Mouse (Mus musculus) limb, embryonic 11.5 days (tissue): ENCODE results near the gene Prkd2. TPM values are rescaled to one million over a fixed set of nuclear protein-coding genes. Genes with fewer than 3 reads are reported as not detected.

Experiments
- ATAC-seq: fragments of 200-750 bp; cut with Nextera tagmentation; 2 replicates; pipeline ENCODE4 v1.8.0; 2017; ENCODE audit warnings: low read depth; ENCODE audit not compliant: insufficient number of reproducible peaks, low FRiP score, low TSS enrichment
- DNase-seq: peaks from one replicate; pipeline ENCODE4 v3.0.0-alpha.2; 2015; ENCODE audit warnings: low spot score
- H3K27ac ChIP-seq: fragments of 300-500 bp; sonication (generic); replicated peaks from 2 replicates; pipeline ENCODE4 v1.5.1; 2014; ENCODE audit warnings: low read depth, mild to moderate bottlenecking, low read length
- H3K27me3 ChIP-seq: fragments of 300-500 bp; sonication (generic); 2 replicates; pipeline ENCODE4 v1.6.1; 2014; ENCODE audit warnings: mild to moderate bottlenecking, low read length, mixed read lengths; ENCODE audit not compliant: control insufficient read depth, insufficient read depth
- H3K36me3 ChIP-seq: fragments of 300-500 bp; sonication (generic); 2 replicates; pipeline ENCODE4 v1.6.1; 2014; ENCODE audit warnings: mild to moderate bottlenecking, low read length, moderate library complexity, mixed read lengths; ENCODE audit not compliant: control insufficient read depth, insufficient read depth
- H3K4me1 ChIP-seq: fragments of 300-500 bp; sonication (generic); 2 replicates; pipeline ENCODE4 v1.6.1; 2014; ENCODE audit warnings: low read length, mixed read lengths; ENCODE audit not compliant: control insufficient read depth, insufficient read depth
- H3K4me2 ChIP-seq: fragments of 300-500 bp; sonication (generic); 2 replicates; pipeline ENCODE4 v1.6.1; 2014; ENCODE audit warnings: low read depth, mild to moderate bottlenecking, moderate library complexity; ENCODE audit not compliant: severe bottlenecking
- H3K4me3 ChIP-seq: fragments of 300-500 bp; sonication (generic); 2 replicates; pipeline ENCODE4 v1.5.1; 2014; ENCODE audit warnings: low read depth, low read length
- H3K9ac ChIP-seq: fragments of 300-500 bp; sonication (generic); 2 replicates; pipeline ENCODE4 v1.6.1; 2014; ENCODE audit warnings: mild to moderate bottlenecking, low read length
- H3K9me3 ChIP-seq: fragments of 300-500 bp; sonication (generic); 2 replicates; pipeline ENCODE4 v1.6.1; 2016; ENCODE audit warnings: low read length; ENCODE audit not compliant: control insufficient read depth
- WGBS: fragments of 180-500 bp; shearing (Covaris S2); extraction: QIAGEN DNeasy Blood & Tissue Kit; methylation state at CpG from one replicate; pipeline ENCODE4 v1.1.7; 2014; 5-methylcytosine and 5-hydroxymethylcytosine counted together
- polyA plus RNA-seq: library from polyadenylated mRNA; unstranded; fragments of >200 nt; fragmentation: Nextera tagmentation; extraction: Ambion mirVana; gene quantifications from 2 replicates; pipeline ENCODE4 v1.2.1, GENCODE M21; 2014

Gene Prkd2
- polyA plus RNA-seq, 1 experiment from 2014 or later, result 16.6 TPM

- WGBS, result 42% methylated on average over 10 of the region's 10 CpGs
Observed at GRCm38 (mm10) chr7:16913806-16914452, 71.2 kb downstream of the Prkd2 start.

DNA sequence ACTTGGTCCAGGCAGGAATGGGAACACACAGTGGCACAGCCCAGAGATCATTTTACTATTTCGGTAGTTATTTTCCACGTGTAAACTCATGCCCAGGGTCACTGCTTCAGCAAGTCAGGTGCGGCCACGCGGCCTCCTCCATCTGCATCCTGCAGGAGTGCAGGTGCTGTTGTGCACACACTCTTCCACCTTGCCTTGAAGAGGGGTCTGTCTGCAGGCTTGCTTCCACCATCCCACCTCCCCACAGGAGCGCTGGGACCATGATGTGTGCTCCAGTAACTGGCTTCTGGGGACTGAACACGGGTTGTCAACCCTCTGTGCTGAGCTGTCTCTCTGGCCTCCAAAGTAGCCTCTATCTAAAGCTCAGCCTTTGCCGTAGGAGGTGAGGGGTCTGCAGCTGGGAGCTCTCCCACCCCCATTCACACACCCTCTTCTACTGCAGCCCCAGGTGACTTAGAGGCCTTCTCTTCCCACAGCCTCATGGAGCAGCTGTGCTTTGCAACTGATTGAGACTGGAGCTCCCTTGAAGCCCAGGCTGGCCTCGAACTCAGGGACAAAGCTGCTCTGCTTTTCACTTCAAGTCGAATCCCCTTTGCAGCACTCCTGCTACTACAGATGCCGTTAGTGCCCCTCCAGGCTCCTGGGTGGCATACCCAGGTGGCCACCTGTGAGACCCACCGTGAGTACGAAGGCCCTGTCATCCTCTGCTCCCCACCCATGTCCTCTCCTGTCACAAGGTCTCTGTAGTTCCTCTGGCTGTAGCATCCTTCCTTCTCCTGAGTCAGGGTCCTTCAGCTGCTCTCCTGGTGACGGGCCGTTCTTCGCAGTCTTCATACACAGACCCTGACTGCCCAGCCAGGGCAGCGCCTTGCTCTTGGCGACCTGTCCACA, 72.0 kb downstream of the Prkd2 start:
- 84% methylated on average over 18 of the region's 18 CpGs for WGBS
- H3K27me3 ChIP-seq, result no peaks in the 10 kb centered on the region
- H3K27ac ChIP-seq, result no peak overlapping the region
- no peak for ATAC-seq
- no peak overlapping the region for H3K9ac ChIP-seq
- H3K36me3 ChIP-seq, result peaks cover 26% of the 10 kb centered on the region
- DNase-seq, result no peak
- H3K4me1 ChIP-seq, result peaks cover 6% of the 10 kb centered on the region
- H3K4me2 ChIP-seq, result no peak overlapping the region
- no peaks in the 10 kb centered on the region for H3K9me3 ChIP-seq
- H3K4me3 ChIP-seq, result no peak overlapping the region

More at GRCm38 (mm10) chr7:16913806-16914452, 71.2 kb downstream of the Prkd2 start:
- Histone ChIP-seq H3K9me3 (no peaks in the 10 kb centered on the region), H3K27ac (no peak overlapping the region), H3K36me3 (peaks cover 22% of the 10 kb centered on the region), H3K27me3 (no peaks in the 10 kb centered on the region), H3K4me2 (no peak overlapping the region), H3K9ac (no peak overlapping the region), H3K4me3 (no peak overlapping the region), H3K4me1 (peaks cover 6% of the 10 kb centered on the region; the same call in 1 of the 2 replicates)
- DNase-seq (peak; percentile 84), ATAC-seq (peak; percentile 50; the same call in 1 of the 2 replicates)

DNA sequence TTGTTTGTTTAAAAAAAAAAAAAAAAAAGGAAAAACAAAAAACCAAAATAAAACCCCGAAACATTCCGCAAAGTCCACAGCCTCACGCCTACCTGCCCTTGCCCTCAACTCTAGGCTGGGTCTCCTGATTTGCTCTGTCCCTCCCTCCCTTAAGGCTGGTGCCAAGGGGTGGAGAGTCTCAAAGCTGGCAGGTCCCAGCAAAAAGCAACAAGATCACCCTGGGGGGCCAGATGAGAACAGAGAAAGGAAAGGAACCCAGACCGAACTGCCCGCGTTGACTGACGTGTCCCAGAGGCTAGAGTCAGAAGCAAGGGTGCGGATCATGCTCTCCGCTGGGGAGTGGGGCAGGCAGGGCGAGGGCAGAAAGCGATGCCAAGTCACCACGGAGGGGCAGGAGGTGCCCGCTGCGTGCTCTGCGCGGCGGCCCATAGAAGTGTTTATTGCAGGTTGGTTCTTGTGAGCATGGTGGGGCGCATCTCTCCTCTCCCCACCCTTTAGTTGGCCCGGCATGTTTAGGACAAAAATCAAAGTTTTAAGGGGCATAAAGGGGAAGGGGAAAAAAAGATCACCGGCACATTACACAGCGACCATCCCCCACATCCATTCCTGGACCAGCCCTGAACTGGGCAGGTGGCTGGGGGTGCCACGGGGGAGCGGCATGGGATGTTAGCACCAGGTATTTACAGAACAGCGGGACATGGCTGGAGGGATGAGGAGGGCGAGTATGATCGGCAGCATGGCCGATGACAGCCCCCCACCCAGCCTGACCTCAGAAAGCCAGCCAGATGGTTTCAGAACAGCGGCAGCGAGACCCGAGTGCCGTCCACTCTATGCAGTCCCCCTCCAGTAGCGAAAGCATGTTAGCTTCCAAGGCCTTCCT, 73.0 kb downstream of the Prkd2 start:
- H3K27me3 ChIP-seq, result no peaks in the 10 kb centered on the region
- no peak for DNase-seq
- H3K9ac ChIP-seq, result no peak overlapping the region
- no peaks in the 10 kb centered on the region for H3K9me3 ChIP-seq
- ATAC-seq, result no peak
- 94% methylated on average over 32 of the region's 32 CpGs for WGBS
- peaks cover 26% of the 10 kb centered on the region for H3K36me3 ChIP-seq
- no peak overlapping the region for H3K27ac ChIP-seq
- H3K4me1 ChIP-seq, result peaks cover 10% of the 10 kb centered on the region
- H3K4me3 ChIP-seq, result no peak overlapping the region
- no peak overlapping the region for H3K4me2 ChIP-seq

- 86% methylated on average over 29 of the region's 30 CpGs for WGBS
- Histone ChIP-seq H3K27ac (no peak overlapping the region), H3K4me3 (no peak overlapping the region), H3K9me3 (no peaks in the 10 kb centered on the region), H3K4me1 (peaks cover 19% of the 10 kb centered on the region), H3K27me3 (no peaks in the 10 kb centered on the region), H3K4me2 (no peak overlapping the region), H3K9ac (peak overlapping the region; percentile 12; the same call in 1 of the 2 replicates), H3K36me3 (peaks cover 26% of the 10 kb centered on the region)
- DNase-seq (no peak), ATAC-seq (no peak)
Observed at GRCm38 (mm10) chr7:16916342-16917265, 73.9 kb downstream of the Prkd2 start.

DNA sequence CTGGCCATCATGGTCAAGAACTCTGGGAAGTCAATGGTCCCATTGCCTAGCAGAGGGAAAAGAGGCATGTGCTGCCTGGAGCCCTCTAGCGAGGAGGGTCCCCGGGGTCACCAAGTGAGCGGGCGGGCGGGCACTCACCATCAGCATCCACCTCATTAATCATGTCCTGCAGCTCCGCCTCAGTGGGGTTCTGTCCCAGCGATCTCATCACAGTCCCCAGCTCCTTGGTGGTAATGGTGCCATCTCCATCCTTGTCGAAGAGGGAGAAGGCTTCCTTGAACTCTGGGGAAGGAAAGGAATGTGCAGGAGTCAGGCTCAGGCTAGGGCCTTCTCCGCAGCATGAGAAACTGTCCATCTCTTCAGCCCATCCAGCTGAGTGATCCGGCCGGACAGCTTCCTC, 74.7 kb downstream of the Prkd2 start:
- Histone ChIP-seq H3K36me3 (peaks cover 26% of the 10 kb centered on the region), H3K9me3 (no peaks in the 10 kb centered on the region), H3K4me1 (peaks cover 27% of the 10 kb centered on the region), H3K4me2 (no peak overlapping the region), H3K9ac (no peak overlapping the region), H3K27ac (no peak overlapping the region), H3K4me3 (no peak overlapping the region), H3K27me3 (no peaks in the 10 kb centered on the region)
- DNase-seq, result no peak
- ATAC-seq, result no peak
- 69% methylated on average over 11 of the region's 11 CpGs for WGBS

DNA sequence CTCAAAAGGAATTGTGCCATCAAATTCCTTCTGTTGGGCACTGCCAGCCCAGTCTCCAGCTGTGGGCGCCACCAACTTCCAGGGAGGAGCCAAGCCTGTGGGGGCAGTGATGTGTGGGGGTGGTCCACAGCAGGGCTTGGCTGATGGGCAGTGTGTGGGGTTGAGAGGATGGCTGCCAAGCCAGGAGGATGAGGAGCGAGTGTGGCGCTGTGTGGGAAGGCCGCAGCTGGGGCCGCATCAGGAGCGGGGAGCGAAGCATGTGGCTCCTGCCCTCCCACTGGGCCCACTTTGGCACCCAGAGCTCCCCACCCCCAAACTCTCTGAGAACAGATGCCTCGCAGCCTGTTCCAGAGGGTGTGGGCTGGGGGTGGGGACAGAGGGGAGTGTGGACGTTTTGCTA, 75.3 kb downstream of the Prkd2 start:
- H3K27ac ChIP-seq, result no peak overlapping the region
- DNase-seq (no peak), ATAC-seq (no peak)
- no peak overlapping the region for H3K4me2 ChIP-seq
- peaks cover 26% of the 10 kb centered on the region for H3K36me3 ChIP-seq
- no peaks in the 10 kb centered on the region for H3K27me3 ChIP-seq
- no peak overlapping the region for H3K4me3 ChIP-seq
- H3K9me3 ChIP-seq, result no peaks in the 10 kb centered on the region
- H3K4me1 ChIP-seq, result peaks cover 31% of the 10 kb centered on the region
- H3K9ac ChIP-seq, result no peak overlapping the region
- WGBS, result 88% methylated on average over 9 of the region's 9 CpGs

DNA sequence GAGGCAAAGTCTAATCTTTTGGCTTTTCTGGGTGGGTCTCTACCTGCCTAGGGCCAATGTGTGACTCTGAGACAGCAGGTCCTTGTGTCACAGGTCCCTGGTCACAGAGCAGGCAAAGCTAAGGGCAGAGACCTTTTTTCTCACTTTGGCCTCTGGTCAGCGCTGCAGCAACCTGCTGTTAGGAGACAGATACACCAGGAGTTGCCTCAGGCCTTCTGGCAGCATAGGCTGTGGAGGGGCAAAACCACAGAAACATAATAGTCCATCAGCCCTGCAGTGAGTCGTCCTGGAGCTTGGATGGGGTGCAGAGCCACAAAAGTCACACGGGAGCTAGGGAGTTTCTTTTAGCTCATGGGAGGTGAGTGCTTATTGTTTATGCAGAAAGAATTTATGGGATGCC, 76.0 kb downstream of the Prkd2 start:
- DNase-seq (no peak), ATAC-seq (no peak)
- no peak overlapping the region for H3K27ac ChIP-seq
- H3K4me3 ChIP-seq, result no peak overlapping the region
- H3K9ac ChIP-seq, result no peak overlapping the region
- H3K4me2 ChIP-seq, result no peak overlapping the region
- H3K9me3 ChIP-seq, result no peaks in the 10 kb centered on the region
- peaks cover 26% of the 10 kb centered on the region for H3K36me3 ChIP-seq
- H3K4me1 ChIP-seq, result peaks cover 31% of the 10 kb centered on the region
- WGBS, result 82% methylated on average over 3 of the region's 3 CpGs
- H3K27me3 ChIP-seq, result no peaks in the 10 kb centered on the region
